In genomic region chr11:94414042-94414441, GRCm38 (mm10) we compare ENCODE assay signal across 10 mouse cellular contexts. TPM values are rescaled to one million over a fixed set of nuclear protein-coding genes. Genes with fewer than 3 reads are reported as not detected.
DNase-seq lines count a peak whose midpoint lies in the region; ATAC-seq and TF ChIP-seq lines count a peak whose summit lies in the region.
"Had no signal": no experiment of that assay in that cellular context is flagged by ENCODE, and none has a peak within 500 bp of the region (broad histone marks: within the 10 kb centered on the region; RNA-seq: fewer than 3 reads in every experiment).

No protein-coding gene starts in this region.

- no peak overlapping the region for H3K4me3 ChIP-seq in intestine, embryonic 15.5 days (replicated peaks)
- H3K4me3 ChIP-seq in intestine, postnatal 0 days (ENCODE audit: low read depth, low read length) = no peak overlapping the region
- H3K4me3 ChIP-seq in embryonic facial prominence, embryonic 15.5 days (replicated peaks) = no peak overlapping the region
- no peak overlapping the region for H3K4me3 ChIP-seq in hindbrain, embryonic 13.5 days
- no peak overlapping the region for H3K4me3 ChIP-seq in midbrain, embryonic 16.5 days (ENCODE audit: low read depth, low read length)
- H3K4me3 ChIP-seq in liver, embryonic 12.5 days = no peak overlapping the region
- H3K4me3 ChIP-seq in liver, embryonic 11.5 days (ENCODE audit: low read depth, low read length) = no peak overlapping the region
- H3K4me3 ChIP-seq: stomach, embryonic 15.5 days had no signal

- 0 out of 2 replicates have a peak, but pooled peaks have one; percentile 11 for ATAC-seq in intestine, embryonic 15.5 days
- no peak for ATAC-seq in intestine, postnatal 0 days
- no peak for ATAC-seq in embryonic facial prominence, embryonic 15.5 days (ENCODE audit: insufficient number of reproducible peaks, low FRiP score, low TSS enrichment, low read depth)
- peak; percentile 8; the same call in 1 of the 2 replicates for ATAC-seq in hindbrain, embryonic 13.5 days (ENCODE audit: low FRiP score)
- peak; percentile 3; the same call in 1 of the 2 replicates for ATAC-seq in midbrain, embryonic 16.5 days
- ATAC-seq in liver, embryonic 12.5 days = no peak
- no peak for ATAC-seq in liver, embryonic 11.5 days (replicated peaks; ENCODE audit: low FRiP score)

- H3K27ac ChIP-seq in intestine, embryonic 15.5 days = no peak overlapping the region
- no peak overlapping the region for H3K27ac ChIP-seq in intestine, postnatal 0 days (ENCODE audit: low read depth, low read length)
- peak overlapping the region; percentile 23; the same call in 1 of the 2 replicates for H3K27ac ChIP-seq in embryonic facial prominence, embryonic 15.5 days (replicated peaks)
- H3K27ac ChIP-seq in hindbrain, embryonic 13.5 days = peak overlapping the region; percentile 84
- peak overlapping the region; percentile 80; the same call in 1 of the 2 replicates for H3K27ac ChIP-seq in midbrain, embryonic 16.5 days (ENCODE audit: low read length)
- H3K27ac ChIP-seq in liver, embryonic 12.5 days = no peak overlapping the region
- H3K27ac ChIP-seq in liver, embryonic 11.5 days (ENCODE audit: low read depth, low read length) = no peak overlapping the region
- H3K27ac ChIP-seq: stomach, embryonic 15.5 days had no signal

- DNase-seq in right cerebral cortex, adult 18-20 months = no peak
- no peak for DNase-seq in liver, embryonic 11.5 days (ENCODE audit: low spot score)
- DNase-seq: right cerebral cortex, postnatal 25 days had no signal

- H3K4me1 ChIP-seq in intestine, embryonic 15.5 days (replicated peaks) = peaks cover 27% of the 10 kb centered on the region
- 0 out of 2 replicates have a peak, but pooled peaks cover 4% of the 10 kb centered on the region for H3K4me1 ChIP-seq in intestine, postnatal 0 days (replicated peaks; ENCODE audit: control insufficient read depth, insufficient read depth, low read length)
- peaks cover 35% of the 10 kb centered on the region for H3K4me1 ChIP-seq in embryonic facial prominence, embryonic 15.5 days
- peaks cover 62% of the 10 kb centered on the region for H3K4me1 ChIP-seq in hindbrain, embryonic 13.5 days (replicated peaks)
- peaks cover 21% of the 10 kb centered on the region for H3K4me1 ChIP-seq in midbrain, embryonic 16.5 days (ENCODE audit: control insufficient read depth, insufficient read depth, low read length)
- H3K4me1 ChIP-seq in liver, embryonic 12.5 days = peaks cover 15% of the 10 kb centered on the region; the same call in 1 of the 2 replicates
- 0 out of 2 replicates have a peak, but pooled peaks cover 2% of the 10 kb centered on the region for H3K4me1 ChIP-seq in liver, embryonic 11.5 days (replicated peaks; ENCODE audit: control insufficient read depth, insufficient read depth, low read length)

- H3K4me2 ChIP-seq in intestine, embryonic 15.5 days (replicated peaks) = no peak overlapping the region
- no peak overlapping the region for H3K4me2 ChIP-seq in intestine, postnatal 0 days (replicated peaks; ENCODE audit: low read depth)
- H3K4me2 ChIP-seq in embryonic facial prominence, embryonic 15.5 days (replicated peaks) = no peak overlapping the region
- H3K4me2 ChIP-seq in hindbrain, embryonic 13.5 days = no peak overlapping the region
- H3K4me2 ChIP-seq in midbrain, embryonic 16.5 days (ENCODE audit: low read length) = no peak overlapping the region
- H3K4me2 ChIP-seq in liver, embryonic 12.5 days = no peak overlapping the region
- H3K4me2 ChIP-seq in liver, embryonic 11.5 days = no peak overlapping the region
- H3K4me2 ChIP-seq: stomach, embryonic 15.5 days had no signal

- H3K27me3 ChIP-seq in intestine, embryonic 15.5 days (replicated peaks) = no peaks in the 10 kb centered on the region
- peaks cover 6% of the 10 kb centered on the region; the same call in 1 of the 2 replicates for H3K27me3 ChIP-seq in intestine, postnatal 0 days (replicated peaks; ENCODE audit: control insufficient read depth, insufficient read depth, low read length)
- no peaks in the 10 kb centered on the region for H3K27me3 ChIP-seq in embryonic facial prominence, embryonic 15.5 days
- H3K27me3 ChIP-seq in hindbrain, embryonic 13.5 days = peaks cover 24% of the 10 kb centered on the region
- no peaks in the 10 kb centered on the region for H3K27me3 ChIP-seq in midbrain, embryonic 16.5 days (ENCODE audit: control insufficient read depth, insufficient read depth, low read depth, low read length)
- H3K27me3 ChIP-seq in liver, embryonic 12.5 days (replicated peaks) = peaks cover 100% of the 10 kb centered on the region
- H3K27me3 ChIP-seq in liver, embryonic 11.5 days (replicated peaks; ENCODE audit: control insufficient read depth, insufficient read depth, low read length) = peaks cover 56% of the 10 kb centered on the region
- H3K27me3 ChIP-seq: stomach, embryonic 15.5 days had no signal

- H3K9me3 ChIP-seq in intestine, embryonic 15.5 days = no peaks in the 10 kb centered on the region
- no peaks in the 10 kb centered on the region for H3K9me3 ChIP-seq in intestine, postnatal 0 days (ENCODE audit: control insufficient read depth)
- no peaks in the 10 kb centered on the region for H3K9me3 ChIP-seq in embryonic facial prominence, embryonic 15.5 days (replicated peaks)
- no peaks in the 10 kb centered on the region for H3K9me3 ChIP-seq in hindbrain, embryonic 13.5 days
- H3K9me3 ChIP-seq in midbrain, embryonic 16.5 days (replicated peaks; ENCODE audit: control insufficient read depth, low read length, poor library complexity, severe bottlenecking) = no peaks in the 10 kb centered on the region
- no peaks in the 10 kb centered on the region for H3K9me3 ChIP-seq in liver, embryonic 12.5 days (replicated peaks)
- H3K9me3 ChIP-seq in liver, embryonic 11.5 days (ENCODE audit: control insufficient read depth, low read length) = no peaks in the 10 kb centered on the region
- H3K9me3 ChIP-seq: stomach, embryonic 15.5 days had no signal

- peaks cover 5% of the 10 kb centered on the region; the same call in 1 of the 2 replicates for H3K36me3 ChIP-seq in intestine, embryonic 15.5 days
- H3K36me3 ChIP-seq in intestine, postnatal 0 days (ENCODE audit: control insufficient read depth, insufficient read depth) = no peaks in the 10 kb centered on the region; the same call in 1 of the 2 replicates
- peaks cover 48% of the 10 kb centered on the region for H3K36me3 ChIP-seq in embryonic facial prominence, embryonic 15.5 days
- H3K36me3 ChIP-seq in hindbrain, embryonic 13.5 days = peaks cover 72% of the 10 kb centered on the region
- peaks cover 23% of the 10 kb centered on the region; the same call in 1 of the 2 replicates for H3K36me3 ChIP-seq in midbrain, embryonic 16.5 days (ENCODE audit: control insufficient read depth, insufficient read depth, low read length)
- H3K36me3 ChIP-seq in liver, embryonic 12.5 days = no peaks in the 10 kb centered on the region
- no peaks in the 10 kb centered on the region for H3K36me3 ChIP-seq in liver, embryonic 11.5 days (ENCODE audit: control insufficient read depth, insufficient read depth, low read length)
- H3K36me3 ChIP-seq: stomach, embryonic 15.5 days had no signal

- WGBS in intestine, embryonic 15.5 days = 62% methylated on average over 4 of the region's 4 CpGs
- 50% methylated on average over 4 of the region's 4 CpGs for WGBS in intestine, postnatal 0 days
- 52% methylated on average over 4 of the region's 4 CpGs for WGBS in embryonic facial prominence, embryonic 15.5 days
- 43% methylated on average over 4 of the region's 4 CpGs for WGBS in hindbrain, embryonic 13.5 days
- 49% methylated on average over 4 of the region's 4 CpGs for WGBS in midbrain, embryonic 16.5 days
- WGBS in liver, embryonic 12.5 days (ENCODE audit: insufficient replicate concordance) = 47% methylated on average over 4 of the region's 4 CpGs
- WGBS in liver, embryonic 11.5 days = 57% methylated on average over 4 of the region's 4 CpGs

- no peak for TF ChIP-seq CTCF in intestine, postnatal 0 days (IDR thresholded peaks at IDR 0.05; ENCODE audit: low read depth)

- no peak overlapping the region for H3K9ac ChIP-seq in intestine, embryonic 15.5 days
- no peak overlapping the region for H3K9ac ChIP-seq in intestine, postnatal 0 days (ENCODE audit: low read depth, low read length)
- H3K9ac ChIP-seq in embryonic facial prominence, embryonic 15.5 days = no peak overlapping the region
- H3K9ac ChIP-seq in hindbrain, embryonic 13.5 days = peak overlapping the region; percentile 35; the same call in 1 of the 2 replicates
- peak overlapping the region; percentile 46; the same call in 1 of the 2 replicates for H3K9ac ChIP-seq in midbrain, embryonic 16.5 days (ENCODE audit: low read depth, low read length)
- H3K9ac ChIP-seq in liver, embryonic 12.5 days = no peak overlapping the region
- no peak overlapping the region for H3K9ac ChIP-seq in liver, embryonic 11.5 days (ENCODE audit: low read depth, low read length)
- H3K9ac ChIP-seq: stomach, embryonic 15.5 days had no signal

RNA-seq across cellular contexts. Expression of gene Abcc3, which starts 21.2 kb away (rescaled TPM):
- polyA plus RNA-seq in intestine, embryonic 15.5 days (2015; fragmentation: Nextera tagmentation; extraction: Ambion mirVana) = 1.5 and 2.6 TPM in 2 replicates
- 3.2 and 3.9 TPM in 2 replicates for polyA plus RNA-seq in intestine, postnatal 0 days (2015; fragmentation: Nextera tagmentation; extraction: Ambion mirVana)
- 2.8 and 4.4 TPM in 2 replicates for polyA plus RNA-seq in embryonic facial prominence, embryonic 15.5 days (2015; fragmentation: Nextera tagmentation; extraction: Ambion mirVana)
- 0.50 and 0.77 TPM in 2 replicates for polyA plus RNA-seq in hindbrain, embryonic 13.5 days (2015; fragmentation: Nextera tagmentation; extraction: Ambion mirVana)
- polyA plus RNA-seq in midbrain, embryonic 16.5 days (2015; fragmentation: Nextera tagmentation; extraction: Ambion mirVana) = 0.57 and 0.92 TPM in 2 replicates
- 4.0 and 4.3 TPM in 2 replicates for polyA plus RNA-seq in liver, embryonic 12.5 days (2016; fragmentation: Nextera tagmentation; extraction: Ambion mirVana)
- 3.2 and 6.0 TPM in 2 replicates for polyA plus RNA-seq in liver, embryonic 11.5 days (2014; fragmentation: Nextera tagmentation; extraction: Ambion mirVana)

RNA-seq across cellular contexts. Expression of gene Cacna1g, which starts 60.0 kb away (rescaled TPM):
- polyA plus RNA-seq in intestine, embryonic 15.5 days (2015; fragmentation: Nextera tagmentation; extraction: Ambion mirVana) = 5.2 and 7.9 TPM in 2 replicates
- 1.2 and 1.4 TPM in 2 replicates for polyA plus RNA-seq in intestine, postnatal 0 days (2015; fragmentation: Nextera tagmentation; extraction: Ambion mirVana)
- 29.1 and 30.3 TPM in 2 replicates for polyA plus RNA-seq in embryonic facial prominence, embryonic 15.5 days (2015; fragmentation: Nextera tagmentation; extraction: Ambion mirVana)
- 13.6 and 14.2 TPM in 2 replicates for polyA plus RNA-seq in hindbrain, embryonic 13.5 days (2015; fragmentation: Nextera tagmentation; extraction: Ambion mirVana)
- polyA plus RNA-seq in midbrain, embryonic 16.5 days (2015; fragmentation: Nextera tagmentation; extraction: Ambion mirVana) = 18.4 and 21.2 TPM in 2 replicates
- 2.5 and 3.2 TPM in 2 replicates for polyA plus RNA-seq in liver, embryonic 12.5 days (2016; fragmentation: Nextera tagmentation; extraction: Ambion mirVana)
- 2.7 and 4.7 TPM in 2 replicates for polyA plus RNA-seq in liver, embryonic 11.5 days (2014; fragmentation: Nextera tagmentation; extraction: Ambion mirVana)

Comparison
In these comparisons a context has a peak if more than half of its experiments do, and no peak if none do; other contexts are left out.
1. ATAC-seq: peak in intestine, embryonic 15.5 days (single experiment), hindbrain, embryonic 13.5 days (single experiment) and midbrain, embryonic 16.5 days (single experiment); none in intestine, postnatal 0 days (single experiment), embryonic facial prominence, embryonic 15.5 days (single experiment), liver, embryonic 12.5 days (single experiment) and liver, embryonic 11.5 days (single experiment).
2. H3K27ac ChIP-seq: peak in embryonic facial prominence, embryonic 15.5 days (single experiment), hindbrain, embryonic 13.5 days (single experiment) and midbrain, embryonic 16.5 days (single experiment); none in intestine, embryonic 15.5 days (single experiment), intestine, postnatal 0 days (single experiment), liver, embryonic 12.5 days (single experiment) and liver, embryonic 11.5 days (single experiment).
3. H3K9ac ChIP-seq: peak in hindbrain, embryonic 13.5 days (single experiment) and midbrain, embryonic 16.5 days (single experiment); none in intestine, embryonic 15.5 days (single experiment), intestine, postnatal 0 days (single experiment), embryonic facial prominence, embryonic 15.5 days (single experiment), liver, embryonic 12.5 days (single experiment) and liver, embryonic 11.5 days (single experiment).